Mouse (Mus musculus): Measurements from ENCODE around the gene Dvl2.
A peak's percentile ranks its signal among the peaks of the same experiment; 100 is the strongest.

Gene Dvl2

GRCm38 (mm10) chr11:70029829-70030550, 29.6 kb downstream of the Dvl2 start:
- no peak for DNase-seq

- DNase-seq: peak in 1 of 2 experiments; percentile 29
Measured at GRCm38 (mm10) chr11:70030651-70031320, 30.4 kb downstream of the Dvl2 start.

GRCm38 (mm10) chr11:70031321-70031670, 30.9 kb downstream of the Dvl2 start:
- DNase-seq: peak in 1 of 2 experiments; percentile 32

GRCm38 (mm10) chr11:70038174-70038573, 37.8 kb downstream of the Dvl2 start:
- no peak for DNase-seq

GRCm38 (mm10) chr11:70039631-70040030, 39.2 kb downstream of the Dvl2 start:
- DNase-seq: no peak

GRCm38 (mm10) chr11:70040184-70040583, 39.8 kb downstream of the Dvl2 start:
- no peak for DNase-seq

GRCm38 (mm10) chr11:70042309-70043085, 42.1 kb downstream of the Dvl2 start:
- DNase-seq: no peak

- no peak for DNase-seq
Measured at GRCm38 (mm10) chr11:70043665-70044064, 43.3 kb downstream of the Dvl2 start.

- DNase-seq: no peak
Measured at GRCm38 (mm10) chr11:70045435-70045834, 45.0 kb downstream of the Dvl2 start.

- no peak for DNase-seq
Measured at GRCm38 (mm10) chr11:70049366-70049765, 49.0 kb downstream of the Dvl2 start.

- no peak for DNase-seq
Measured at GRCm38 (mm10) chr11:70049816-70050215, 49.4 kb downstream of the Dvl2 start.

GRCm38 (mm10) chr11:70053156-70053555, 52.8 kb downstream of the Dvl2 start:
- no peak for DNase-seq

GRCm38 (mm10) chr11:70053898-70054570, 53.6 kb downstream of the Dvl2 start, which contains the start of gene Asgr1:
Asgr1 (plus strand) TSS chr11:70054085.
- DNase-seq: peak in 1 of 2 experiments; percentile 70

GRCm38 (mm10) chr11:70055618-70056214, 55.3 kb downstream of the Dvl2 start:
- peak; percentile 75 to 78 for DNase-seq

GRCm38 (mm10) chr11:70057805-70058204, 57.4 kb downstream of the Dvl2 start:
- DNase-seq: peak; percentile 55 to 83

GRCm38 (mm10) chr11:70059930-70060329, 59.5 kb downstream of the Dvl2 start:
- no peak for DNase-seq
